Mouse (Mus musculus) thymus, postnatal 4 days (tissue): ENCODE data around the gene Ift122.

Source experiments
- DNase-seq: peaks from one replicate; pipeline ENCODE4 v3.0.0; 2021

Gene Ift122

DNA sequence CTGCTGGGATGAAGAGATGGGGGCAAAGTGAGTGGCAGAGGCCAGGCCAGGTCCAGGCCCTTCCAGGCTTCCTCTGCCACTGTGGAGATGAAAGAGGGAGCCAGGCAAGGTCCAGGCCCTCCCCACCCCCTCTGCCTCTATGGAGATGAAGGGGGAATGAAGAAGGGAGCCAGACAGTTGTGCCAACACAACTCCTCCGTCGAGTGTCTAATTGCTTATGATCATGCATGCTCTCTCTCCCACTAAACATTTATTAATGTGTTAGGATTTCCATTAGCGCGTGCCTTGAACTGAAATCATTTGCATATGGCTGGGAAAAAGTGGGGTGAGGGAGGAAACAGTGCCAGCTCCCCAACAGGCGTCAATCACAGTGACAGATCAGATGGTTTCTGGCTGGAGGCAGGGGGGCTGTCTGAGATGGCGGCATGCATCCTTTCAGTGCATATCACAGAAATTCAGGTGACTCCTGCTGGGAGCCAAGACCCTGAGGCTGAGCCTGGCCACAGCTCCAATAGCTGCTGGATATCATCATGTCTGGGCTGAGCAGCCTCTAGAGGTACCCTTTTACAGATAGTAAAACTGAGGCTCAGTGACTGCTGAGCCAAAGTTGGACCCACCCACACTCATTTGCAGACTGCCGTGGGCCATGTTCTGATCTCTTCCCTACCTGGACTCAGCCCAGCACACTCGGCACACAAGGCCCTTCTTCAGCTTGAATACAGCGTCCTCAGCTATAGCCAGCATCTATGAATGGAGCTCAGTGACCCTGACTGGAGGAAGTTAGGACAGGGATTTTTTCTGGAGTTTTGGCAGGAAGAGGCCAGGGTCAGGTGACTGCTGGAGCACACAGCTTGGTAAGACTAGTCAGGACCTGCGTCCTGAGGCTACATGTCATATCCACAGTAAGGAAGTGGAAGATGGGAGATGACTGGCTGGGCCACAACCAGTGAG lies 74.3 kb downstream of the Ift122 start:
- DNase-seq: no peak

DNA sequence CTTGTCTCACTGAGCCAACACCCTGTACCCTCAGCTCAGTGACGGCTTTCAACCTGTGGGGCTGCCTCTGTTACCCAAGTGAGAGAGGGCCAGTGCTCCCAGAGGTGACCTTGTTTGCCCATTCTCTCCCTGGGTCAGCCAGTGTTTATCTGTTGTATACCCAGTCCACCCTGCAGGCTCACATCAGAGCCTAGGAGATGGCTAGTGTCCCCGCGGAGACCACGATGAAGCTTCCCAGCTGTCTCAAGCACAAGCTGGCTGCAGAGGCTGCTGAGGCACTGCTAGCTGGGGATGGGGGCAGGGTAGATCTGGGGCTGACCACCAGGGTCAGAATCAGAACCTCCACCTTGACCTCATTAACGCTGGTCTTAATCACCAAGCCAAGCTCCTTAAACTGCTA lies 76.7 kb downstream of the Ift122 start:
- no peak for DNase-seq

DNA sequence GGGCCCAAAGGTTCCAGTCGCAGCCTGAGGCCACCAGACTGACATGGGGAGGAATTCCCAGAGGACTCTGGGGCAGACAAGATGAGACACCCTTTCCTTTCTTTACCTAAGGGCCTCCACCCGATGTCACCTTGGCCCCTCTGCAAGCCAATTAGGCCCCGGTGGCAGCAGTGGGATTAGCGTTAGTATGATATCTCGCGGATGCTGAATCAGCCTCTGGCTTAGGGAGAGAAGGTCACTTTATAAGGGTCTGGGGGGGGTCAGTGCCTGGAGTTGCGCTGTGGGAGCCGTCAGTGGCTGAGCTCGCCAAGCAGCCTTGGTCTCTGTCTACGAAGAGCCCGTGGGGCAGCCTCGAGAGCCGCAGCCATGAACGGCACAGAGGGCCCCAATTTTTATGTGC lies 78.4 kb downstream of the Ift122 start, which contains the start of gene Rho:
Rho (plus strand) TSS at position 110 of the 400 bp plus-strand sequence.
- no peak for DNase-seq

DNA sequence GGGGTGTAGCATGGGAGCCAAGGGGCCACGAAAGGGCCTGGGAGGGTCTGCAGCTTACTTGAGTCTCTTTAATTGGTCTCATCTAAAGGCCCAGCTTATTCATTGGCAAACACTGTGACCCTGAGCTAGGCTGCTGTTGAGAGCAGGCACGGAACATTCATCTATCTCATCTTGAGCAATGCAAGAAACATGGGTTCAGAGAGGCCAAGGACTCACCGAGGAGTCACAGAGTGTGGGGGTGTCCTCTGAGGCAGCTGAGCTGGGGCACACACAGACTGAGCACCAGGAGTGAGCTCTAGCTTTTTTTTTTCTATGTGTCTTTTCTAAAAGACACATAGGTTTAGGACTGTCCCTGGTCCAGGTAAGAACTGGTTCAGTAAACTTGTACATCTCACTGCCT lies 79.1 kb downstream of the Ift122 start:
- no peak for DNase-seq

DNA sequence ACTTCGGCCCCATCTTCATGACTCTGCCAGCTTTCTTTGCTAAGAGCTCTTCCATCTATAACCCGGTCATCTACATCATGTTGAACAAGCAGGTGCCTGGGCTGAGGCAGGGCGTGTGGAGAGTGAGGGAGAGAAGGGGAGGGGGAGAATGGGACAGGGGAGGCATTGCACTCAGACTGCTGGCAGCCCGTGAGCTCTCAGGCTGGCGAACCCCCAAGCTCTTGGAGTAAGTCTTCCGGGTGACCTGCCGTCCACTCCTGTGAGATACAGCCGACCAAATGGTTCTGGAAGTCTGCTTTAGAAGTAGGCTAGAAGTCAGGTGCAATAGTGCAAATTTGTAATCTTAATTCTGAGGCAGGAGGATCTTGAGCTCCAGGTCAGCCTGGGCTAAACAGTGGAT lies 82.3 kb downstream of the Ift122 start:
- no peak for DNase-seq

DNA sequence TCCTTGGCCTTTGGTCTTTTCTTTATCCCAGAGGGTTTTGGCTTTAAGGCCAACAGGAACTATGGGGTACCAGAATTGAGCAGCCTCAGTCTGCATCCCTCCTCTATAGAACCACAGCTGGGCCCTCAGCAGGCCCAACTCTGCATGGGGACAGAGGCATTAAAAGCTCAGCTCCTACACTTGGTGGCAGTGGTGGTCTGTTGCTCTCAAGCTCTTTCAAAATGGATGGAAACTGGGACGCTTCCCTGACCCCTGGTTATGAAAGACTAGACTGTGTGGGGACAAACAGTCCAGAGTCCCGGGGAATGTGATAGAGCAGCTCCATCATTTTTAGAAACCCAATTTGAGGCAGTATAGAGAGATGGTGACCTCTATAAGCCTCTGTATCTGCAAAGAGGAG lies 84.7 kb downstream of the Ift122 start:
- DNase-seq: no peak

DNA sequence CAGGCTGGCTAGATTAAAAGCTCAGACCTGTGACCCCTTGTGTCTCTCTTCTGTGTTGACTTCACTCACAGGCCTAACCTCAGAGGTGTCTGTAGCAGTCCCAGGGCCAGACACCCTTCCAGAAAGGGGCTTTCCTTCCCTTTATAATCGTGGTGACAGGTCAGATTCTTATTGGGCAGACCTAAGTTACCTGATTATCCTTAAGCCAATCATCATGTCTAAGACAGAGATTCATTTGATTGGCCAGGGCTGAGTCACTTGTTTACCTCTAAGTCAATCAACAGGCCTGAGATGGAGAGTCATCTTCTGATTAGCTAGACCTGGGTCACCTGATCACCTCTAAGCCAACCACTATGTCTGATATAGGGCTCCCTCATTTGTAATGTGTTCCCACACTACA lies 85.5 kb downstream of the Ift122 start:
- no peak for DNase-seq

DNA sequence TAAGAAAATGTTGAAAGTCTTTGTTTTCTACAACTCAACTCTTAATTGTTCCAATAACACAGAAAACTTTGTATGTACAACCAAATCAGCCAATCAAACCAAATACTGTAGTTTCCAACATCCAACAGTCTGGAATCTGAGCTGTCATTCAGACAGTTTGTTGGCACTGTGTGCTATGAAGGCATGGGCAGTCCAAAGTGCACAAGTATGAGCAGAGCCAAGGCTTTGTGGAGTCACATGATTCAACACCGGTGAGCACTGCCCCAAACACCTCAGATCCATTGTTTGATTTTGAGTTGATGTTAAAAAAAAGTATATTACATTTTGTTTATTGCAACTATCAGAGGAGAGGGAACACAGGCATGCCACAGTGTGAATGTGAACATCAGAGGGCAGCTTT lies 87.3 kb downstream of the Ift122 start:
- DNase-seq: no peak

DNA sequence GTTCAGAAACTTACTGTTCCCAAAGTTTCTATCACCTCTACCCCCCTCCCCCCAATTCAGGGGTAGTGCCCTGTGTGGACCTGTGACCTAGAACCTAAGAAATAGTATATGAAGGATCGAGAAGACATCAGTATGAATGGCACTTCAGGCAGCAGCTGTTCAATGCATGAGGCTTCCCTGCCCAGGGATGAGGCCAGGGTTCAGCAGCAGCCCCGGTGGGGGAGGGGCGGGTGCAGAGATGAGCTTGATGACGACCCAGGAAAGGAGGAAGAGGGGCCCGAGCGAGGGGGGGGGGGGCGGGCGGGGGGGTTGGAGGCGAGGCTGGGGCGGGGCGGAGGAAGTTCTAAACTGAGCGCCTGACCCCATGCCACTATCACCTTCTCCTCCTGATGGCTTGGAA lies 87.9 kb downstream of the Ift122 start:
- DNase-seq: peak; percentile 75

DNA sequence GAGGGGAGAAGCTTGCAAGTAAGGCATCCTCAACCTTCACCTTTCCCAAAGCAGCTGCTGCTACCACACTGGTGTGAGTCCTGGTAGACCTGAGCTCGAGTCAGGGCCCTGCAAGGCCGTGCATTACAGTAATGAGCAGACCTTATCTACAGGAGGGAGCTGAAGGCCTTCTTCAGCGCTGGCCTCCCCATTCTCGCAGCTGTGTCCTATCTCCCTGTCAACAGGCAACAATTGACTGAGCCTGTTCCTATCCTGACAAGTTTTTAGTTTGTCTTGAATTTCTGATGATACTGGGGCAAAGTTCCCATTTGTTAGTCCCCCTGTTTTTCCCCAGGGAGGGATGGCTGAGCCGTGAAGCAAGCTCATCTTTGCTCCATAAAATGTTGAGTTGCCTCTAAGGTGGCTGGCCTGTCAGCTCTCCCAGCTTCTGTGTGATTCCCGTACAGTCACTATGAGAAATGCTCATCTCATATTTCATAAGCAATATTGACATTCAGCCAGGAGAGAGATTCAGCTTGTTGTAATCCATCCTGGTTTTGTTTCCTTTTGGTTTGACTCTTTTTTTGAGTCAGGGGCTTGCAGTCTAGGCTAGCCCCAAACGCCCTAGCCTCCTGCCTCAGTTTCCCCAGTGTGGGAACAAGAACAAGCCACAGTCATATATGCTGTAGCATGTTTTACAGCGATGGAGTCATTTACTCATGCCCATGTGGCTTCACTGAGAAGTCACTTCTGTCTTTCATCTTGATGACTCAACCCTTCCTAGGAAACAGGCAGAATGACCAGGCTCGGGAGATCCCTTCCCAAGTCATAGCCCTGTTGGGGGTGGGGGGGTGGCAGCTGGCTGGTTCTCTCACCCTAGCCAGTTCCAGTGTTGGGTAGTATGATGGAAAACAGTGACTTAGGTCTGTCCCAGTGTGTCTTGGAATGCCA lies 90.5 kb downstream of the Ift122 start:
- no peak for DNase-seq

DNA sequence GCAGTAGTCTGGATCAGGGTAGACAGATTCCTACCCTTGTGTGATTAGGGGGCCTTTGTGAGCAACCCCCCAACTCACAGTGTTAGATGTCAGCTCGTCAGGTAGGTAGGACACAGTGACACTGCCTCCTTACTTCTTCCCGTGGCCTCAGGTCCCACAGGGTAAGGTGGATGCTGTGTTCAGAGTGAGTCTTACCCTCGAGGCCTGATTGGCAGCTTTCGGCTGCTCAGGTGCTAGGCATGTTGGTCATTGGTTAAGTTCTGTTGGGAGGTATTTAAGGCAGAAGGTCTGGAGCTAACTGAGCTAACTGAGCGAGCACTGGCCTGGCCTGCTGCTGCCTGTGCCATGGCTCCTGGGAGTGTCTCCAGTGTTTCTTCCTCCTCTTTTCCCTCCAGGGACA lies 91.4 kb downstream of the Ift122 start, which contains the start of gene H1foo:
H1foo (plus strand) TSS at position 301 of the 400 bp plus-strand sequence.
- no peak for DNase-seq

DNA sequence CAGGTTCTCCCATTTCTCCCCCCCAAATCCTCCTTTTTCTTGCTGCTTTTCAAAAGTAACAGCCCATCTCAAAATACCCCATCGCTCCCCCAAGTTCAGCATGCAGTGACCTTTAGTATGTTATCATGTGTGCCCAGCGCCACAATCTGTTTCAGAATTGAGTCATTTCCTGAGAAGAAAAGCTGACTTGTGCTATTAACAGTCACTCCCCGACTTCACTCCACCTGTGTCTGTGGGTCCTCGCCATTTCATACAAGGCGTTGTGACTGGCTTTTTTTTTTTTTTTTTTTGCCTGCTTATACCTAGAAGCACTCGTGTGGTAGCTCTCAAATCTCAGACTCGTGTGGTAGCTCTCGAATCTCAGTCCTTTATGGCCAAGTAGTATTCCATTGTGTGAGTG lies 92.4 kb downstream of the Ift122 start:
- DNase-seq: no peak

DNA sequence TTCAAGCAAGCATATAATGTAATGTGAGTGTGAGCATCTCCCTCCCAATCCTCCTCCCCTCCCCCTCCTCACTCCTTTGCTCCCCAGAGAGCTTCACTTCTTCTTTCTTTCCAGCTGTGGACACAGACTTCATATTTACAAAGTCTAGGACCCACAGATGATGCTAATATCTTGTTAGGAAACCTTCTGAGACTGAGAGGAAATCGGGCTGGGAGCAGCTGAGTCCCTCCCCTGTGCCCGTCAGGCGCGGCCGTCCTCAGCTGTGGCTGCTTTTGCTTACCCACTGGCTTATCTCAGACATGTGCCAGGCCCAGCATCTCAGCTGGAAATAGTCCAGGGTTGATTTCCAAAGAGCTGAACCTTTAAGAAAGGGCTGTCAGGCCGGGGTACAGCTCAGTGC lies 93.1 kb downstream of the Ift122 start:
- peak; percentile 43 for DNase-seq

DNA sequence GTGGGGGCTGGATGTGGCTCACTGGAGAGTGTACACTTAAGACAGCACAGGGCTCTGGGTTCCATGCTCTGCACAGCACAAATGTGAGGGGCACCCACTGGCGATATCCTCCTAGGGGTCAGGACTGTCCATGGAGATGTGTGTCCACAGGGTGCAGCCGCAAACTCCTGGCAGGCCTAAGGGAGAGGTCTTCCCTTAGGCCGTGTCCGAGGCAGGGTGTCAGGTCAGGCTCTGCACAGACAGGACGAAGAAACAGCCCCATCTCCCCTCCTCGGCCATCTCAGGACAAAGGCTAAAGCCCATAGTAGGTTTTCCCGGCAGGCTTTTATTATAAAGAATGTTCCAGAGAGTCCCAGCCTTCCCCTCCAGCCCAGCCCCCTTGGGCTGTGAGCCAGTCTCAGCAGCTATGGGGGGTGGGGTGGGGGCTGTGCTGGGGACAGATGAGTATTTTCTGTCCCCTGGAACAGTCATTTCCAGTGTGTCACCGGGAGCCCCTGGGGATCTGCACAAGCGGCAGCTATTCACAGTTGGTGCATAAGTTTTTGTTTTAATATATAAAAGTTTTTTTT lies 101.3 kb downstream of the Ift122 start:
- DNase-seq: no peak

DNA sequence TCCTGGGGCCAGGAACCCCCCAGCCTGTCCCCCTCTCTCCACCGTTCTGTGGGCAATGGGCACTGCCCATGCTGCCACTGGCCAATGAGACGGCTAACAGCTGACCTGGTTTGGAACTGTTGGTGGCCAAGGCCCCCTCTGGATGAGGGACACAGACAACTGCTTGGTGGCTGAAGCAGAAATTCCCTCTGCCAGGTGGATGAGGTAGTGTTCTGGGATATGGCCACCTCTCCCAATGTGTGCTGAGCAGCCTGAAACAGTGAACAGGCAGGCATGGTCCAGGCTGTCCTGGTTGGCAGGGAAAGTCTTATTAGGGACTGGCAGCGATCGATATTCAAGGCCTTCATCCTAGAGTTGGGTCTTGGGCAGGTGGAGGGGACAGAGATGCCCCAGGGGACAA lies 101.9 kb downstream of the Ift122 start:
- no peak for DNase-seq

DNA sequence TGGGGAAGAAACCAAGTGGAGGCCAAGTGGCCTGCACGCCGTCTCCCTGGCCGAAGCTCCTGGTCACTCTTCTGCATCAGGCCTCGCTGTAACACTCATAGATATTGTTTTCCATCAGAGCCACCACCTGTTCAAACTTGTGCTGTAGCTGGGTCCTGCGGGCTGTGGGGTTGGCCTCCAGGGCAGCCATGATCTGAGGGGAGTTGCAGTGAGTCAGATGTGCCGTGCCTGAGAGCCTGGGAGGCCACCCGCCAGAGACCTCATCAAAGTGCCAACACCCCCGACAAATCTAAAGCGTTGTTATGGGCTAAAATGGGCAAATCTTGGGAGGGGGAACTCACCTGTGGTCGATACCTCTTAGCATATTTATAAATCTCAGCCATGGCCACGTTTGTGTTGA lies 102.4 kb downstream of the Ift122 start:
- DNase-seq: no peak

DNA sequence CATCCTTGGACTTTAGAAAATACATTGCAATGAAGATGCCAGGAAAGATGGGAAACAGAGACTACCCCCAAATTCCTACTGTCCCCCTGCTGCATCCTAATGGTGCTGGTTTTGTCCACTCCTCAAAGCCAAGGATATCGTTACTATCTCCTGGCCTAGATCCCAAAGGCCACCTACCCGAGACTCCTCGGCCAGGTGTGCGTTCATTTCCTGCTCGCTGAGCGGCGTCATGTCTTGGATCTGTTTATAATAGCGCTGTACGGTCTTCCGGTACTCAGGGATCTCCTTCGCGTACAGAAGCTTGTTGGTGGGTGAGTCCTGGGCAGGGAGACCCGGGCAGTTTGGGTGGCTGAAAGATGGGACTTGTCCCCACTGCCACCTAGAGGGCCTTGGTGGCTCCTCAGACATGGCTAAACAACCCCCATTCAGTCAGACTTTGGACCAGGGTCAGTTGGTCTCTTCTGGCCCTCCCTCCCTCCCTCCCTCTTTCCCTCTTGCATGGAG lies 103.2 kb downstream of the Ift122 start:
- DNase-seq: no peak

DNA sequence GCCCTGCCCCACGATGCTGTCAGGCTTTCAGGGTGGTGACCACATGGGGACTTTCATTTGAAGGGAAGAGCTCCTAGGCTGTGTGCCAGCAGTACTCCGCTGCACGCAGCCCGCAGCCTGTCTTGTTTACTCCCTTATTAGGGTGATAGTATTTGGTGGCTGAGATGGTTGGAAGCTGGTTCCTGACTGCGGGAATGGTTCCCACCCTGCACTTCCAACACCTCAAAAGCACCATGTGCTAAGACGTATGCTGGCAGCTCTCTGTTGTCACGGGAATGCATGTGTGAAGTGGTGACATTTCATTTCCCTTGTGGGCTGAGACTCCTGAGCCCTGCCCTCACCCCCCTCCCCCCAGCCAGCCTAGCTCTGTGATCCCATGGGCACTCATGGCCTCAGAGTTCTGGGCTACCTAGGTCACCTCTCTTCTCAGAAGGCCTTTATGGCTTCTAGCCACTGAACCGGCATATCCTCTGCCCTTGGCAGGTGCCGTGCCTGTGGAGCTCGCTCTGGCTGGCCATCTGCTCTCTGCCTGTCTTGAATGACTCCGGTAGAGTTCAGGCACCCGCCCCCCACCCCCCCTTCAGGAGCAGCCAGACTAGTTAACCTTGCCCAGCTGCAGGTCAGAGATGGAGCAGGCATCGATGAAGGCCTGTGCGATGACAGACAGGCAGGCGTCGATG lies 103.8 kb downstream of the Ift122 start:
- no peak for DNase-seq

DNA sequence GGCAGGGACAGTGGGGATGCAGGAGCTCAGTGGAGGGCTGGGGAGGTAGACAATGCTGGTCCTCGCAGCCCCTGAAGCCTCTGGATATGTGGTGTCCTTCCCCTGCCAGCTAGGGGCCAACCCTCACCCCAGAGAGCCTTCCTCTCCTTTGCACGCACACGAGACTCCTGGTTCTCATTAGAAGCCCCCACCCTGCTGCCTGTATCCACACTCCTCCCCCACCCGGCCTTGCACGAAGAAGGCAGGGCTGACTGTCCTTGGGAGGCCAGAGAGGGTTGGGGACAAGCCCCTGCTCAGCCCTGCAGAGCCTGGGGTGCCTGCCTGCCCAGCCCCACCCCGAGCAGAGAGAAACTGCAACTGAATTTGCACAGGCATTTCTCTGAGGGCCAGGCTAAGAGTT lies 104.4 kb downstream of the Ift122 start:
- DNase-seq: no peak

DNA sequence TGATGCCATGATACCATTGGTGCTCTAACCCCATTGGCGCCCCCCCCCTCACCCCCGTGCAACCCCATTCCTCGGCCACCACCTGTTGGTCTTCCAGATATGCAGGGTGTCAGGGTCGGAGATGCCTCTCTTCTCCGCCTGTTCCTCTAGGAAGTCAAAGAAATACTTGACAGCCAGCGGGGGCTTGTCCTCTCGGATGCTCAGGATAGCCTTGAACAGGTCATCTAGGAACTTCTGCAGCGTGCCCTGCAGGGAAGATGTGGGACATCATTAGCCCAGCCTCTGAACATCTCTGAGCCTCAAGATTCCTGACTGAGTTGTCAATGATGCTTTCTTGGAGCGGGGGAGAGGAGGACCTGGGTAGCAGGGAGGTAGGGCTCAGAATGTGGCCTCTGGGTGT lies 105.2 kb downstream of the Ift122 start:
- DNase-seq: no peak

DNA sequence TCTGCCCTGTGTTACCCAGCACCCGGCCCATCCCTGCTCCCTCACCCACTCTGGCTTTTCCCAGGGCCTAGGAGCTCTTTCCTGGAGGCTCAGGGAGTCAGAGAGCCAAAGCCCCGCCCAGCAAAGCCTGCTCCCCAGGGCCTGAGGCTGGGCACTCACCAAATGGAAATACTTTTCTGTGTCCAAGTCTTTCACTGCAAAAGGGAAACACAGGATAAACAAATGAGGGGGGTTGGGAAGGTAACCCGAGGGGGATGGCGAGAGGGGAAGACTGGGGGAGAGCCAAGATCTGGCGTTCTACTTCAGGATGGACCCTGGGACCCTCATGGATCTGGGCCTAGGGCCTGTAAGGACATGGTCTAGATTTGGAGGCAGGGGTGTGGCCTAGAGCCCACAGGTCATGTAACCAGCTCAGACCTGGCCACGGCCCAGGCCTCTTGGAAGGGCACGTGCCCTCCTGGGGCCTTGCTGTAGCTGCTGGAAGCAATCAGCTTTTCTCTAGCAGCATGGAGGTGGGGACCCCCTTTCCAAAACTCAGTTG lies 106.0 kb downstream of the Ift122 start:
- DNase-seq: no peak

DNA sequence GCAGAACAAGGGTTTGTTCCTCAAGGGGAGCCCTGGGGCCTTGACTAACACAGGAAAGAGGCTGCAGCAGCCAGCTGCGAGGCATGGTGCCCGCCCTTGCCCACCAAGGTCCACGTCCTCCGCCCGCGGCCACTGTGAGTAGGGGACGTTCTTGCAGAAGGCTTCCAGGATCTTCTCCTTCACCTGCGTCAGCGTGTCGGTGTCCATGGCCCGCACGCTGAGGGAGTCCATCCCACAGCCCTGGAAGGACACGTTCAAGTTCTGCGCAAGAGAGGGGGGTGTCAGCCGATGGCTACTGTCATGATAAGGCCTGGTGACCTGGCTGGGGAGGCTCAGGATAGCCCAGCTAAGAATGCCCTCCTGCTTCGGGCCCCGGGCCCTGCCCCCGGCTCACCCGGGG lies 107.1 kb downstream of the Ift122 start:
- DNase-seq: no peak
